Mouse (Mus musculus) lung, adult 2 months (tissue): ENCODE results near the gene Angptl8. TPM values are rescaled to one million over a fixed set of nuclear protein-coding genes. Genes with fewer than 3 reads are reported as not detected.
"Not testable (repeated sequence)": the region's sequence is repeated elsewhere in the genome, so short reads cannot be mapped to it uniquely, and the experiment has no call there.

Source experiments
- DNase-seq: peaks from one replicate; pipeline ENCODE4 v3.0.0; 2022
- H3K4me1 ChIP-seq: fragments of 200-500 bp; 2 replicates; pipeline ENCODE4 v1.6.1; 2011; ENCODE audit warnings: low read length; ENCODE audit not compliant: control insufficient read depth, insufficient read depth
- H3K4me3 ChIP-seq: fragments of 200-500 bp; replicated peaks from 2 replicates; pipeline ENCODE3; 2011; ENCODE audit warnings: low read depth, mild to moderate bottlenecking, control low read depth, low read length; ENCODE audit errors: extremely low read depth
- CTCF ChIP-seq: fragments of 200-500 bp; IDR thresholded peaks from 2 replicates; pipeline ENCODE4 v1.5.1; 2011; ENCODE audit warnings: mild to moderate bottlenecking, low read length, control low read depth; ENCODE audit not compliant: insufficient read depth
- POLR2A ChIP-seq: fragments of 200-500 bp; IDR thresholded peaks from 2 replicates; pipeline ENCODE4 v1.6.1; 2011; ENCODE audit warnings: low read depth, mild to moderate bottlenecking, control low read depth, low read length, borderline replicate concordance; ENCODE audit errors: extremely low read depth
- WGBS: fragments of 180-500 bp; shearing (Covaris S2); methylation state at CpG from one replicate; pipeline ENCODE4 v1.1.7; 2018; 5-methylcytosine and 5-hydroxymethylcytosine counted together
- polyA plus RNA-seq: library from polyadenylated mRNA; depleted of rRNA; stranded (reverse); fragments of >200 nt; gene quantifications from 2 replicates; pipeline ENCODE4 v1.2.3, GENCODE M21; 2012; rRNA removed

Gene Angptl8
- polyA plus RNA-seq: 7.4 and 8.2 TPM in 2 replicates

DNA sequence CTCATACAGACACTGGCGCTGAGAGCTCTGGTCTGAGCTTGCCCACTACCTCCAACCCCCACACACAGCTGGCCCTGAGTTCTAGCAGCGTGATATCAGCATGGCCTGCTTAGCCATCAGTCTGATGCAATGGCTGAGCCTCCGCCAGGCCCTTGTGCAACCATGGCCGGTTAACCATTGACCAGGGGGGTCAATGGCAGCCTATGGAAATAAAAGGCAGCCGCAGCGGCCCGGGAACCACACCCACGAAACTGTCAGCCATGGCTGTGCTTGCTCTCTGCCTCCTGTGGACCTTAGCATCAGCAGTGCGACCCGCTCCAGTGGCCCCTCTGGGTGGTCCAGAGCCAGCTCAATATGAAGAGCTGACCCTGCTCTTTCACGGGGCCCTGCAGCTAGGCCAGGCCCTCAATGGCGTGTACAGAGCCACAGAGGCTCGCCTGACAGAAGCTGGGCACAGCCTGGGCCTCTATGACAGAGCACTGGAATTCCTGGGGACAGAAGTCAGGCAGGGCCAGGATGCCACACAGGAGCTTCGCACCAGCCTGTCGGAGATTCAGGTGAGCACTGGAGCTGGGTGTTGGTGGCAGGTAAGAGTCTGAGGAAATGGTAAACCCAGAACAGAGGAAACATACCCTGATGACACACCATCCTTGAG is at the start of gene Angptl8:
Angptl8 (plus strand) TSS at position 253 of the 655 bp plus-strand sequence.
- peak; percentile 80 for DNase-seq
- 63% methylated on average over 15 of the region's 15 CpGs for WGBS
- H3K4me3 ChIP-seq: peak within 1 kb of the TSS; percentile 20

DNA sequence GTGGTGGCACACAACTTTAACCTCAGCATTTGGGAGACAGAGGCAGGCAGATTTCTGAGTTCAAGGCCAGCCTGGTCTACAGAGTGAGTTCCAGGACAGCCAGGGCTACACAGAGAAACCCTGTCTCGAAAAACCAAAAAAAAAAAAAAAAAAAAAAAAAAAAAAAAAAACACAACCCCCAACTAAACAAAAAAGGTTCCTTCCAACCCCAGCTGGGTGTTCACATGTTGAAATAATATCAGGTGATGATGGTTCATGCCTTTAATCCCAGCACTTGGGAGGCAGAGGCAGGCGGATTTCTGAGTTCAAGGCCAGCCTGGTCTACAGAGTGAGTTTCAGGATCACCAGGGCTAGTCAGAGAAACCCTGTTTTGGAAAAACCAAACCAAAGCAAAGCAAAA is 49.0 kb upstream of the Angptl8 start:
- 73% methylated on average over 2 of the region's 2 CpGs for WGBS
- H3K4me3 ChIP-seq, DNase-seq, H3K4me1 ChIP-seq: not testable (repeated sequence)

More for the DNA sequence above, at the start of gene Angptl8:
- no peak for TF ChIP-seq CTCF
- no peak for TF ChIP-seq POLR2A
- peaks cover 3% of the 10 kb centered on the region; the same call in 1 of the 2 replicates for H3K4me1 ChIP-seq

DNA sequence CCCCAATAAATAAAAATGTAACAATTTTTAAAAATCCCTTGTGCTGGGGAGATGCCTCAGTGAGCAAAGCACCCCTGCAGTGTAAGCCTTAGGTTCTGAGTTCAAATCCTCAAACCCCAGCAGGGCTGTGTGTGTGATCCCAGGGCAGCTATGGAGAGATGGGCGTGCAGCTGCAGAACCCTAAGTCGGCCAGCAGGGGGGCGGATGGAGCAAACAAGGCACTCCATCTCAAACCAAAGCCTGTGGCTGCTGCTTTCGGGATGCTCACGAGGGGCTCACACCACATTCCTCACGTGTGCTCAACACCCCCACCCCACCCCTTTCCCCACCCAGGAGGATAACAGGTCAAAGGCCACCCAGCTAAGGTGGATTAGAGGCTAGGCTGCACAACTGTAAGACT is 48.4 kb upstream of the Angptl8 start:
- H3K4me3 ChIP-seq: no peak overlapping the region
- WGBS: 9% methylated on average over 6 of the region's 6 CpGs
- H3K4me1 ChIP-seq: peaks cover 13% of the 10 kb centered on the region
- peak; percentile 77 for DNase-seq
- TF ChIP-seq CTCF (peak; percentile 82), POLR2A (no peak)

DNA sequence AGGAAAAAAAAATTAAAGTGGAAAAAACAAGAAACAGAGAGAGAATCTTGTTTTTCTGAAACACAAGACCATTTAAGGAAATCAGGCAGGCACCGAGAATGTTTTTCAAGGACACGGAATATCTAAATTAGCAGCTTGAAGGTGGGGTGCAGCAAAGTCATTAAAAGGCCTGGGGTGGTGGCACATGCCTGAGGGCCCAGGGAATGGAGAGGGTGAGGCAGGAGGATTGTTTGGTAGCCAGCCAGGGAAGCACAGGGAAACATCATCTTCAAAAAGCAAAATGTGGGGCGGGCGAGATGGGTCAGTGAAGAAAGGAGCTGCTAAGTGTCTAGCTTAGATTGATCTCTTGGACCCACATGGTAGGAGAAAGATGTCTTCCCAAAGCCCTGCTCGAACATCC is 47.7 kb upstream of the Angptl8 start:
- no peak for TF ChIP-seq CTCF
- TF ChIP-seq POLR2A: no peak
- DNase-seq: no peak
- WGBS: 70% methylated on average over 5 of the region's 5 CpGs
- Histone ChIP-seq H3K4me1 (peaks cover 16% of the 10 kb centered on the region), H3K4me3 (no peak overlapping the region)

DNA sequence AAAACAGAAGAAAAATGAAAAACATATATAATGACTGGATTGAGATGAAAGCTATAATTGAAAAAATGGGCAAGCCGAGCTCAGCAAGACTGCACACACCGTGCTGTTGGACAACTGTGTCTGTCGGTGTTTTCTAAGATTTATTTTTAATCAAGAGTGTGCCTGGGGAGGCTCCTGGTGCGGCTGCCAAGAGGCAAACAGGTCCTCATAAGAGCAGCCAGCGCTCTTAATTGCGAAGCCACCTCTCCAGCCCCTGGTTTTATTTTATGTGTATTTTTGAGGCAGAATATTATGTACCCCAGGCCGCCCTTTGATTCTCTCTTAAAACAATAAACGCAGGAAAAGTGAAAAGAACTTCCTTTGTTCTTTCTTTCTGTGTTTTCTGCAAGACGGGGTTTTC is 47.1 kb upstream of the Angptl8 start:
- peaks cover 16% of the 10 kb centered on the region for H3K4me1 ChIP-seq
- no peak for DNase-seq
- TF ChIP-seq CTCF (no peak), POLR2A (no peak)
- WGBS: 56% methylated on average over 9 of the region's 9 CpGs
- H3K4me3 ChIP-seq: no peak overlapping the region

DNA sequence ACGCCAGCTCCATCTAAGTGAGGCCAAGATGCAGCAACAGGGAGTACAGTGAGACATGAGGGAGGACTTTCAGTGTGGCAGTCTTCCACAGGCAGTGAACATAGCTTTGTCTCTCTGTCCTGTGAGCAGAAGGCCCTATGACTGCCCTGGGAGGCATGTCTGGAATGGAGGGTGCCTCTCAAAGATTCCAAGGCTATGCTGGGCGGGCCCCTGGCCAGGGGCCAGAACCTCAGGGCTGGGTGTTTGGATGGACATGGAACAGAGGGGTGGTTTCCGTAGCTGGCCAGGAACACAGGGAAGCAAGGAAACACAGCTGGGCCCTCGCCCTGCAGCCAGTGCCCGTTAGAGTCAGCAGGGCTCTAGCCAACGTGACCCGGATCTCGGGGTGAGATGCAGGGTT is 43.4 kb upstream of the Angptl8 start:
- WGBS: 15% methylated on average over 8 of the region's 8 CpGs
- H3K4me1 ChIP-seq: peaks cover 22% of the 10 kb centered on the region
- DNase-seq: peak; percentile 60
- TF ChIP-seq CTCF (no peak), POLR2A (peak; percentile 8; the same call in 1 of the 2 replicates)
- H3K4me3 ChIP-seq: no peak overlapping the region

DNA sequence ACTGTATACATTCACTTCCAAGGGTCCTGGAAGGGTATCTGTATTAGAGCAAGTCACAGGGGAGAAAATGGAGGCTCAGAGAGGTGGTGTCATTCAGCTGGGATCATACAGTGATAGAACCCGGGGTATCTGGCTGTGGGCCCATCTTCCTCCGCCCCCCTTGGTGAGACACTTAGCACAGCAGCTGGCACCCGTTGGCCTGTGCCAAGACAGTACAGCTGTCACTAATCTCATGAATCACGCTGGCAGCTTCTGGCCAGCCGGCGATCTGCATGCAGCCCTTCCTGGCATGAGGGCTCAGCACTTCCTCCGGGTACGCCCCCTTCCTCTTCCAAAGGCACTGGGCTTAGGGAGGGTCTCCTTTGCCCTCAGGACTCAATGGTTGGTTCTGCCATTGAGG is 42.7 kb upstream of the Angptl8 start:
- Histone ChIP-seq H3K4me1 (peaks cover 23% of the 10 kb centered on the region), H3K4me3 (no peak overlapping the region)
- peak; percentile 46 for DNase-seq
- 10% methylated on average over 8 of the region's 8 CpGs for WGBS
- no peak for TF ChIP-seq CTCF
- TF ChIP-seq POLR2A: no peak

DNA sequence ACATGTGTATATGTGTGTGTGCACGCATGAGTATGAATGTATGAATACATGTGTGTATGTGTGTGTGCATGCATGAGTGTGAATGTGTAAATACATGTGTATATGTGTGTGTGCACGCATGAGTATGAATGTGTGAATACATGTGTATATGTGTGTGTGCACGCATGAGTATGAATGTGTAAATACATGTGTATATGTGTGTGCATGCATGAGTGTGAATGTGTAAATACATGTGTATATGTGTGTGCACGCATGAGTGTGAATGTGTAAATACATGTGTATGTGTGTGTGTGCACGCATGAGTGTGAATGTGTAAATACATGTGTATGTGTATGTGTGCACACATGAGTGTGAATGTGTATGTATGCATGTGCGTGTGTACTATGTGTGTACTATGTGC is 41.8 kb upstream of the Angptl8 start:
- H3K4me3 ChIP-seq, DNase-seq: not testable (repeated sequence)
- WGBS: 93% methylated on average over 6 of the region's 6 CpGs
- H3K4me1 ChIP-seq: peaks cover 23% of the 10 kb centered on the region

DNA sequence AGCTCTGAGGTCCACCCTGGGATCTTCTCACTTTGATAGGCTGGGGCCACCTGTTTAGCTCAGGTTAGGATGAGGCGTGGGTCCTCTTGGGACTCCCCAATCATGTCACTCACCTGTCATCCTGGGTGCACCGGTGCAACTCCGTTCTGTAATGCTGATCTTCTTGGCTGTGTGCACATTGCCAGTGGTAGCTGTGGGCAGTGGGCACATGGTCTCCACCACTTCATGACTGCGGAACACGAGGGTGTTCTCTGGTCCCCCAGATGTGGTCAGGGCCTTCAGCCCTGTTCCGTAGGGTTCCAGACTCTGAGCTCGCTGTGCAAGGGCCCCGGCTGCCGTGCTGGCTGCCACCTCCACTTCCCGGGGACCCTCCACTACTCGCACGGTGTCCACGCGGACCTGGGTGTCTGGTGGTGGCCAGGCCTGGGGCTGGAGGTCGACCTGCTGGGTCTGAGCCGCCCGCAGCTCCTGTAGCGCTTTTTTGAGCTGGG is 40.9 kb upstream of the Angptl8 start:
- TF ChIP-seq CTCF (no peak), POLR2A (no peak)
- no peak for DNase-seq
- WGBS: 91% methylated on average over 18 of the region's 18 CpGs
- H3K4me3 ChIP-seq: no peak overlapping the region
- H3K4me1 ChIP-seq: peaks cover 23% of the 10 kb centered on the region

DNA sequence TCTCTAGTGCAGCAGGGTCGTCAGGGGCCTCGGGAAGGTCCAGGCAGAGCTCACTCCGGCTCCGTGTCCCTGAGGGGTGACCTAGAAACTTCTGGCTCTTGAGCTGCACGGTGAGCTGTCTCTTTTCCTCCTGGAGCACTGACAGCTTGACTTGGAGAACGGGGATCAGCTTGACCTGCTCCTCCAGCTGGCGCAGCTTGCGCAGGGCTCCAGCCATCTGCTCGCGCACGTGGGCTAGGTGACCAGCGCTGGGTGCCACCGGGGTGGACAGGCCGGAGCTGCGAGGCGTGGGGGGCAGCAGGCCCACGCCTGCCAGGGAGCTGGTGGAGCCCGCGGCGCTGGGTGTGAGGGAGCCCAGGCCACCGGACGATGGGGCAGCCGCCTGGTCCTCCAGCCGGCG is 40.4 kb upstream of the Angptl8 start:
- TF ChIP-seq CTCF (no peak), POLR2A (no peak)
- DNase-seq: no peak
- H3K4me1 ChIP-seq: peaks cover 23% of the 10 kb centered on the region
- WGBS: 94% methylated on average over 25 of the region's 25 CpGs
- H3K4me3 ChIP-seq: no peak overlapping the region

DNA sequence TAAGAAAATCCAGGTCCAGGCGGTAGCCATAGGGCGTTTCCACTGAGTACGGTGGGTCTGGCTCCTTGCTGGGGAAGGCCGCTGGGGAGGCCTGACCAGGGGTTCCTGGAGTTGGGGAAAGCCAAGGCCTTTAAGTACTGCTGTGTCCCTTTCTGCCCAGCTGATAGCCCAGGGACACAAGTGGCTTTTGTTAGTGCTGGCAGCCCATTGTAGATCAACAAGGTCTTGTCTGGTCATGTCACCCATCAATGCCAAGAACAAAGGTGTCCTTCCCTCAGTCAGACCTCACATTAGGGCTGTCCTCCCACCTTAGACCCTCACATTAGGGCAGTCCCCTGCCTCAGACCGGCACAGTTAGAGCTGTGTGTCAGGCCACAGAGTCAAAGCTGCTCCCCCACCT is 39.7 kb upstream of the Angptl8 start:
- 81% methylated on average over 5 of the region's 5 CpGs for WGBS
- TF ChIP-seq CTCF: no peak
- no peak for TF ChIP-seq POLR2A
- Histone ChIP-seq H3K4me1 (peaks cover 23% of the 10 kb centered on the region), H3K4me3 (no peak overlapping the region)
- no peak for DNase-seq
